Mouse (Mus musculus) megakaryocyte, embryonic 14.5 days (primary cell): Measurements from ENCODE around the gene Prkcsh. TPM values are rescaled to one million over a fixed set of nuclear protein-coding genes. Genes with fewer than 3 reads are reported as not detected.

ENCODE experiments used
- H3K27me3 ChIP-seq: replicated peaks from 2 replicates; pipeline ENCODE3; 2012; ENCODE audit warnings: inconsistent platforms
- H3K36me3 ChIP-seq: replicated peaks from 2 replicates; pipeline ENCODE3; 2012; ENCODE audit warnings: low read length, inconsistent platforms, mixed read lengths
- H3K4me1 ChIP-seq: 2 replicates; pipeline ENCODE4 v1.6.1; 2012; ENCODE audit warnings: inconsistent platforms
- H3K4me3 ChIP-seq: replicated peaks from 2 replicates; pipeline ENCODE3; 2012; ENCODE audit warnings: moderate library complexity, mild to moderate bottlenecking, inconsistent platforms
- H3K9me3 ChIP-seq: 2 replicates; pipeline ENCODE4 v1.6.1; 2012; ENCODE audit warnings: inconsistent platforms
- FLI1 ChIP-seq: IDR thresholded peaks from 2 replicates; pipeline ENCODE4 v1.6.1; 2012; ENCODE audit warnings: low read length, inconsistent platforms, mixed read lengths
- GATA1 ChIP-seq: IDR thresholded peaks from 3 replicates; pipeline ENCODE4 v1.6.1; 2012; ENCODE audit warnings: mixed read lengths, low read length, inconsistent platforms, borderline replicate concordance
- polyA plus RNA-seq: library from polyadenylated mRNA; stranded (reverse); fragments of >175 nt; gene quantifications from 2 replicates; pipeline ENCODE4 v1.2.3, GENCODE M21; 2012; ENCODE audit warnings: low replicate concordance; ENCODE audit not compliant: insufficient read depth

The Prkcsh gene
- polyA plus RNA-seq, 1 experiment: 215 TPM

DNA sequence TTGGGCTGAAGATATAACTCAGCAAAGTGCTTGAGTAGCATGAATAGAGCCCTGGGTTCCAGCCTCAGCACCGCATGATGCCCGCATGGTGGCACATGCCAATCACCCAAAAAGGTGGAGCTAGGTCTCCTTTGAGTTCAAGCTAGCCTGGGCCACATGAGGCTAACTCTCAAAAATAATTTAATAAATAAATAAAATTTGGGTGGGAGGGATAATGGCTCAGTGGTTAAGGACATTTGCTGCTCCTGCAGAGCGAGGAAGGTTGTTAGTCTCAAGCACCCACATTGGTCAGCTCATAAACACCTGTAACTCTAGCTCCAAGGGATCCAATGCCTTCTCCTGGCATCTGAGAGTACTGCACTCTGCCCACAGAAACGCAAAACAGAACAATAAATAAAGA lies 973 bp upstream of the Prkcsh start:
- TF ChIP-seq FLI1: no peak
- peaks cover under 1% of the 10 kb centered on the region; the same call in 1 of the 2 replicates for H3K9me3 ChIP-seq
- no peak overlapping the region for H3K4me3 ChIP-seq
- H3K36me3 ChIP-seq: peaks cover 31% of the 10 kb centered on the region
- H3K4me1 ChIP-seq: peaks cover 43% of the 10 kb centered on the region
- peaks cover 25% of the 10 kb centered on the region for H3K27me3 ChIP-seq

DNA sequence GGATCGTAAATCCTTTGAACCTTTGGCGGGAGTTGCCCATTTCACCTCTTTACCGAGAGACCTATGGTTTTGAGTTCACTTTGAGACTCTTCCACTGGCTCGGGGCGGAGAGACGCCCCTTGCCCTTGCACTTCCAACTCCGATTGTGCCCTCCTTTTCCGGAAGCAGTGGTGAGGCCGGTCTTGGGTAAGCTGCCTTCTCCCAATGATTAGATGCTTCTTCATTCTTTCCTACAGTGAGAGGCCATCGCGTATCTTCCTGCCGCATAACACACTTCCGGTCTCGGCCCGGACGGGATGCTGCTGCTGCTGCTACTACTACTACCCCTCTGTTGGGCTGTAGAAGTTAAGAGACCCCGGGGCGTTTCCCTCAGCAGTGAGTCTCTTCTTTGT lies 553 bp downstream of the Prkcsh start:
- H3K4me3 ChIP-seq: peak overlapping the region; percentile 94
- H3K27me3 ChIP-seq: peaks cover 14% of the 10 kb centered on the region
- H3K36me3 ChIP-seq: peaks cover 46% of the 10 kb centered on the region
- H3K9me3 ChIP-seq: no peaks in the 10 kb centered on the region
- H3K4me1 ChIP-seq: peaks cover 59% of the 10 kb centered on the region
- TF ChIP-seq FLI1: no peak
- TF ChIP-seq GATA1: no peak

DNA sequence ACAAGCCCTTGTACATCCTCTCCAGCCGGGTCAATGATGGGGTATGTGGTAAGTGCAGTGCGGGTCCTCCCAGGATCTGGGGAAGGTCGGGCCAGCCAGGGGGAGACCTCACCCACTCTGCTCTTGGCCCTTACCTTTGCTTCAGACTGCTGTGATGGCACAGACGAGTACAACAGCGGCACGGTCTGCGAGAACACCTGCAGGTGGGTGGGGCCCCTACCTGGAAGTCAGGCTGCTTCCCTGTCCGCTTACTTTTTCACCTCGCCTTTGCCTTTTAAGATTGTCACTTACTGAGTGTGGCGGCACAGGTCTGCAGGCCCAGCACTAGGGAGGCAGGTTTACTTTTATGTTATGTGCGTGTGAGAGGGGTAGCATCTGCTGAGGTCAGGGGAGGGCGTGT lies 1.9 kb downstream of the Prkcsh start:
- H3K9me3 ChIP-seq: no peaks in the 10 kb centered on the region
- H3K36me3 ChIP-seq: peaks cover 60% of the 10 kb centered on the region
- TF ChIP-seq FLI1 (no peak), GATA1 (no peak)
- peaks cover 66% of the 10 kb centered on the region for H3K4me1 ChIP-seq
- peak overlapping the region; percentile 28 for H3K4me3 ChIP-seq
- peaks cover 4% of the 10 kb centered on the region for H3K27me3 ChIP-seq

DNA sequence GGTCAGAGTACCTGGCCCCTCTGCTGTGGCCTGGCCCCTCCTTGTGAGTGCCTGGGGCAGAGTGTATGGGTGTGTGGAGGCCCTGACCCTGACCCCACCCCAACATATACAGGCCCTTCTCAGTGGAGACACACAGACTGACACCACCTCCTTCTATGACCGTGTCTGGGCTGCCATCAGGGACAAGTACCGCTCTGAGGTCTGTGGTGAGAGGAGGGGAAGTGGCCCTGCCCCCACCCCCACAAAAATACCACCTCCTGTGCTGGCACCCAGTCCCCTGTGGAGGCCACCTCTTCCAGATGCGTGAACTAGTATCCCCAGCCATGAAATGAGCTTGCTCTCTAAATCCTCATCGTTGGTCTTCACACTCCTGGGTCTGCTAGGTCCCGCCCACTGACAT lies 8.4 kb downstream of the Prkcsh start:
- Histone ChIP-seq H3K27me3 (no peaks in the 10 kb centered on the region), H3K4me3 (no peak overlapping the region), H3K4me1 (peaks cover 54% of the 10 kb centered on the region), H3K9me3 (no peaks in the 10 kb centered on the region), H3K36me3 (peaks cover 90% of the 10 kb centered on the region)
- TF ChIP-seq FLI1 (no peak), GATA1 (no peak)

DNA sequence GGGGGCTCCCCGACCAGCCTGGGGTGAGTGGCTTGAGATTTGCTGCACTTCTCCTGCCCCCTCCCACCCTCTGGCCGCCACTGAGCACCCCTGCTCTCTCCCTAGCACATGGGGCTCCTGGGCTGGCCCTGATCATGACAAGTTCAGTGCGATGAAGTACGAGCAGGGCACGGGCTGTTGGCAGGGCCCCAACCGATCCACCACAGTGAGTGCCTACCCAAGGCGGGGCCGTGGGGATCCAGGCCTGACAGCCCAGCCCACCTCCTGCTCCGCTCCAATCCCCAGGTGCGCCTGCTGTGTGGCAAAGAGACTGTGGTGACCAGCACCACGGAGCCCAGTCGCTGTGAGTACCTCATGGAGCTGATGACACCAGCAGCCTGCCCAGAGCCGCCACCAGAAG lies 10.1 kb downstream of the Prkcsh start:
- peaks cover 73% of the 10 kb centered on the region for H3K36me3 ChIP-seq
- TF ChIP-seq FLI1 (no peak), GATA1 (no peak)

DNA sequence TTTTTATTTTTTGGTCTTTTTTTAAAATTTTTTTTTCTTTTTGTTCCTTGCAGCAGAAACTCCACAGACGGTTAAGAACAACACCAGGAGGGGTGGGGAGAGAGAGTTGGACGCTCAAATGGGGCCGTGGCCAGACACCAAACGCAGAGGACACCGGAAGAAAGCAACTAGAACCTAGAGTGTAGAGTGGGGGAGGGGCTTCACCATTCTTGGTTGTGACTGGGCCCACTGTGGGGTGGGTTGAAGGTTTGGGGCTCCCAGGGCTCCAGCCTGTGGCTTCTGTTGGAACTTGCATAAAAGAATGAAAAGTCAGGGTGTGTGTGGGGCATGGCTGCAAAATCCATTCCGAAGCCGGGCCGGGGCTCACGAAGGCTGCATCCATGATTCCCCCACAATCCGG lies 13.6 kb downstream of the Prkcsh start:
- Histone ChIP-seq H3K4me1 (peaks cover 14% of the 10 kb centered on the region), H3K36me3 (peaks cover 38% of the 10 kb centered on the region), H3K4me3 (no peak overlapping the region), H3K9me3 (no peaks in the 10 kb centered on the region), H3K27me3 (peaks cover 10% of the 10 kb centered on the region)
- no peak for TF ChIP-seq FLI1
- TF ChIP-seq GATA1: no peak

More for the DNA sequence above, 10.1 kb downstream of the Prkcsh start:
- Histone ChIP-seq H3K4me1 (peaks cover 45% of the 10 kb centered on the region), H3K27me3 (no peaks in the 10 kb centered on the region), H3K9me3 (no peaks in the 10 kb centered on the region), H3K4me3 (no peak overlapping the region)

DNA sequence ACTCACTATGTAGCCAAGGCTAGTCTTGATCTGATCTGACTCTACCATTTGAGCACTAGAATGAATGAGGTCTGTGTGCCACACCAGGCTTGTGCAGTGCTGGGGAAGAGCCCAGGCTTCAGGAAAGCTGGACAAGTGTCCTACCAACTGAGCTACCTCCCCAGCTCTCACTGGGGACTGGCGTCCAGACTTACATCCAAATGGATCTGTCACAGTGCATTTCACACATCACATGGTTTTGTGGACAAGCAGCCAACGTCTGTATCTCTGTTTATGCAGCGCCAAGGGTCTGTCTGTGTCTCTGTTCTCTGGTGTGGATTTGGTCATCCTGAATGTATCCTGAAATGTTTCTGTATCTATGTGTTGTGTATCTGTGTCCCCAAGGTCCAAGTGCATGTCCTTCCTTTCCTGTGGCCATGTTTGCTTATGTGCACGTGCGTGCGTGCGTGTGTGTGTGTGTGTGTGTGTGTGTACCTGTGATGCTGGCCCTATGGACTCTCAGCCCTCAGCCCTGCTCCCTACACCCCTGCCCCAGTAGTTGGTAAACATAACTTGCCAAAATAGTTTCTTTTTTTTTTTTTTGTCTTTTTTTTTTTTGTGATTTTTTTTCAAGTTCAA lies 14.7 kb downstream of the Prkcsh start:
- Histone ChIP-seq H3K36me3 (peaks cover 28% of the 10 kb centered on the region), H3K4me1 (peaks cover 12% of the 10 kb centered on the region), H3K27me3 (peaks cover 13% of the 10 kb centered on the region), H3K9me3 (0 out of 2 replicates have a peak, but pooled peaks cover 3% of the 10 kb centered on the region), H3K4me3 (no peak overlapping the region)
- no peak for TF ChIP-seq GATA1
- TF ChIP-seq FLI1: no peak

DNA sequence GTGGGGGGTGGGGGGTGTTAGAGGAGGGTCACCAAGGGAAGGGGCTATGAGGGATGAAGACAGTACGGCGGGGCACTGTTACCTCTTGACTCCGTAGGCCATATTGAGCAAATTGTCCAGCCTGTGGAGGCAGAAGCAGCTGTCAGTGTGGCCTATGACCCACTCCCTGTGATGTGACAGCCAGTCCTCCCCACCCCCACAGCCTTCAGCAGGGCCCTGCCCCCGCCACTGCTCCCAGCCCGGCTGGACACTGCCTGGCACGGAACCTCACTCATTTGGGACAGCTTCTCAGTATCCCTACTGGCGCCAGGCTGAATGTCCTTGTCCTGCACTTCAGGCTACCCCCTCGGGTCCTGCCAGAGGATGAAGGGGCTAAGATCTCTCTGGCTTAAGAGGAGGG lies 22.0 kb downstream of the Prkcsh start:
- TF ChIP-seq GATA1: no peak
- no peak for TF ChIP-seq FLI1
- peaks cover 57% of the 10 kb centered on the region for H3K27me3 ChIP-seq
- H3K4me1 ChIP-seq: no peaks in the 10 kb centered on the region
- H3K4me3 ChIP-seq: no peak overlapping the region
- H3K9me3 ChIP-seq: peaks cover 7% of the 10 kb centered on the region
- H3K36me3 ChIP-seq: no peaks in the 10 kb centered on the region

DNA sequence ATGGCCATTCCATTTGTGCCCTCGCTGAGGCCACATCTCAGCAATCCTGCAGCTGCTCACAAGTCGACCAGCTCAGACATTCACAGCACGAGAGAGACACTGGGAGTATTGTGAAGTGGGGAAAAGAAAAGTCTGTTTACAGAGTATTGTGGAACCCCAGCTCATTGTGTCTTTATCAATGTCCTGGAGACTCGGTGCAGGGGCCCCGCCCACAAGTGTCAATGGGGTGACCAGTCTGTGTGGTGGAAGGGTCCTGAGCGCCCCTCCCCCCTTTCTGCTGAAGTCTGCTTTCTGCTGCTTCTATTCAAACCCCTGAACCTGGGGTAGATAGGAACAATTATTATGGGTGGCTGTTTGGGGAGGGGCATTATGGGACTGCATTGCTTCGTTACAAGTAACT lies 25.9 kb downstream of the Prkcsh start:
- no peak for TF ChIP-seq GATA1
- TF ChIP-seq FLI1: no peak
- H3K36me3 ChIP-seq: no peaks in the 10 kb centered on the region
- H3K4me3 ChIP-seq: no peak overlapping the region
- peaks cover 59% of the 10 kb centered on the region for H3K27me3 ChIP-seq
- peaks cover 26% of the 10 kb centered on the region for H3K9me3 ChIP-seq
- no peaks in the 10 kb centered on the region for H3K4me1 ChIP-seq

DNA sequence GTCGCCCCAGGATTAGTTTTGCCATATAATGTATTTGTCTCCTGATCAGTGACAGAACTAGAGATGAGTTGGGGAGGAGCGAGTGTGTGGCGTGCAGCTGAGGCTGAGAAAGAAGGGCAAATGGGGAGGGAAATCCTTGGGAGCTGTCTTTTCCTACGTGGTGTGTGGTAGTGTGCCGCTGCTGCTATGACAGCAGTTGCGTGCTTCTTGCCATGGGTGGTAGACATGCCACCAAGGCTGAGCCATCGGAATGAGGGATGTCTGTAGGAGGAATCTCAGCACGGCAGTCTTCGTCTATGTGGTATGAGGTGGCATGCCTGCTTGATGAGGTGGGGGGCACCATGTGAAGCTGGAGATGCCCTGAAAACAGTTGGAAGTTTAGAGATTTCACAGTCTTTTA lies 27.8 kb downstream of the Prkcsh start:
- H3K4me1 ChIP-seq: peaks cover 12% of the 10 kb centered on the region
- peaks cover 32% of the 10 kb centered on the region for H3K9me3 ChIP-seq
- TF ChIP-seq GATA1: no peak
- no peak for TF ChIP-seq FLI1
- H3K27me3 ChIP-seq: peaks cover 58% of the 10 kb centered on the region
- H3K36me3 ChIP-seq: no peaks in the 10 kb centered on the region
- H3K4me3 ChIP-seq: no peak overlapping the region
